16 mouse cellular contexts compared by ENCODE assay signal in the genomic region with DNA sequence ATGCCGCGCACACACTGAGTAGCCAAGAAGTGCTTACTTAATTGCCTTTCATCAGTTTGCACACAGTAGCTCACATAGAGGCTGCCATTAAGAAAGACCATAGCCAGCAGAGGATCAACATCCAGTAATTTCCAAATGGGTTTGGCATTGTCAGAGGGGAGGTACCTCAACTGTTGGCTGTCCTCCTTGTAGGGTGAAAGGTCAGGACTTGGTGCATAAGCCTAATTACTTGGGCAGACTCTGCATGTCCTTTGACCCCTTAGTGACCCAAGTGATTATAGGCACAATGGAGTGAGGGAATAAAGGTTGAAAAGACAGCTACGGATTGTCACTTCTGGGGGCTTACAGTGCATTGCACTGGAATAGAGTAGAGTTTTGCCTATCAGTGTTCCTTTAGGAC.
"Had no signal": no experiment of that assay in that cellular context is flagged by ENCODE, and none has a peak within 500 bp of the region (broad histone marks: within the 10 kb centered on the region; RNA-seq: fewer than 3 reads in every experiment).

No protein-coding gene starts in this region.

- DNase-seq: left cerebral cortex, postnatal 4 days; liver, embryonic 13.5 days; lung, adult 2 months; lung, postnatal 14 days; lung, postnatal 4 days; midbrain, embryonic 14.5 days; right cerebral cortex, adult 18-20 months; right cerebral cortex, postnatal 14 days; right cerebral cortex, postnatal 4 days; thymus, adult 2 months; thymus, postnatal 14 days; thymus, postnatal 4 days had no signal

- H3K9ac ChIP-seq: kidney, embryonic 15.5 days; limb, embryonic 12.5 days; limb, embryonic 15.5 days; liver, embryonic 13.5 days had no signal

- H3K27ac ChIP-seq: kidney, embryonic 15.5 days; limb, embryonic 12.5 days; limb, embryonic 15.5 days; liver, embryonic 13.5 days; stomach, postnatal 0 days had no signal

- H3K4me3 ChIP-seq: kidney, embryonic 15.5 days; limb, embryonic 12.5 days; limb, embryonic 15.5 days; liver, embryonic 13.5 days had no signal

- H3K36me3 ChIP-seq: kidney, embryonic 15.5 days; liver, embryonic 13.5 days had no signal

- H3K27me3 ChIP-seq: limb, embryonic 12.5 days; limb, embryonic 15.5 days; liver, embryonic 13.5 days had no signal

- H3K4me1 ChIP-seq: liver, embryonic 13.5 days had no signal
